Mouse (Mus musculus): Measurements from ENCODE around the gene Sdf2l1. TPM values are rescaled to one million over a fixed set of nuclear protein-coding genes. Genes with fewer than 3 reads are reported as not detected.

Sdf2l1 gene
- polyA plus RNA-seq, 1 experiment = 60.3 TPM

DNA sequence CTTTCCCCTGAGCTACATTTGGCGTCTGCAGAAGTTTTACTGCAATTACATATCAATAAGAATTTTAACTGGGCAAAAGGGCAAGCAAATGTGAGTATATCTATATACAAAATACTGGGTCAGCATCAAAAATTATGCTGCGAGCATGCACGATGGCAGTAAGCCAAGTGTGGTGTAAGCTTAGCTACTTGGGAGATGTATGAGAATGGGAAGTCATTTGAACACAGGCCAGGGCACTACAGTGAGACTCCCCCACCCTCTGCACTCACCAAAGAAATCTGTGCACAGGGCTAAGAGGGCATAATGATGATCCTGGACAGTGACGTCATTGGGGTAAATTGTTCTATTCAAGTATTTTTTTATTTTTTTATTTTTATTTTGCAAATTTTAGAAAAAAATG, 27.6 kb downstream of the Sdf2l1 start:
- no peak for DNase-seq
- TF ChIP-seq CTCF (IDR thresholded peaks at IDR 0.05; ENCODE audit: borderline replicate concordance, control insufficient read depth, extremely low read depth, insufficient read depth, low read length, poor library complexity) = no peak
- no peak for TF ChIP-seq POLR2A (IDR thresholded peaks at IDR 0.05; ENCODE audit: control insufficient read depth, extremely low read depth, insufficient read depth, low read length, poor library complexity)
- Histone ChIP-seq H3K36me3 (ENCODE audit: control insufficient read depth, insufficient read depth, low read length) (peaks cover 65% of the 10 kb centered on the region), H3K4me1 (replicated peaks; ENCODE audit: control insufficient read depth, insufficient read depth, low read length) (no peaks in the 10 kb centered on the region), H3K27me3 (ENCODE audit: control insufficient read depth, insufficient read depth, low read length) (no peaks in the 10 kb centered on the region), H3K27ac (ENCODE audit: control insufficient read depth, insufficient read depth, low read length) (no peak overlapping the region), H3K4me3 (ENCODE audit: control insufficient read depth, insufficient read depth, low read length) (no peak overlapping the region)
- 90% methylated on average over 4 of the region's 4 CpGs for WGBS

GRCm38 (mm10) chr16:17102630-17103220, 29.5 kb downstream of the Sdf2l1 start:
- no peak for TF ChIP-seq POLR2A (IDR thresholded peaks at IDR 0.05; ENCODE audit: control insufficient read depth, extremely low read depth, insufficient read depth, low read length, poor library complexity)
- WGBS = 88% methylated on average over 7 of the region's 7 CpGs
- DNase-seq = no peak
- H3K36me3 ChIP-seq (ENCODE audit: control insufficient read depth, insufficient read depth, low read length) = peaks cover 75% of the 10 kb centered on the region
- no peaks in the 10 kb centered on the region for H3K27me3 ChIP-seq (ENCODE audit: control insufficient read depth, insufficient read depth, low read length)
- no peak overlapping the region for H3K27ac ChIP-seq (ENCODE audit: control insufficient read depth, insufficient read depth, low read length)
- H3K4me1 ChIP-seq (replicated peaks; ENCODE audit: control insufficient read depth, insufficient read depth, low read length) = no peaks in the 10 kb centered on the region
- H3K4me3 ChIP-seq (ENCODE audit: control insufficient read depth, insufficient read depth, low read length) = no peak overlapping the region

DNA sequence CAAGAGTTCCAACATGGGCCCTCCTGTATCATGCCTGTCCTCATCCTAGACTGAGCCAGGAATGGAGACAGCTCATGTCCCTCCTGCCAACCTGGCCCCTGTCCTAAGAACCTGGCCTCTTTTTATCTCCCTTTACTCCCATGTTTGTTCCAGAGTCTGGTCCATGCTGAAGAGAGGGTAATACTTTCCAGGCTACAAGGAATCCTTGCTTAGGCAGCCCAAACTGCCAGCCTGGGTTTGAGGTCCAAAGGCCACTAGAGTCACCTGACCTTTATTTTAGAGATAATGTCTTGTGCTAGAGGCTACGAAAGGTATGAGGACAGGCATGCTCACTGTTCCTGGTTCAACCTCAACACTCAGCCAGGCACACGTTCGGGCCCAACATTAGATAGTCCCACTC, 35.2 kb downstream of the Sdf2l1 start:
- 98% methylated on average over 3 of the region's 3 CpGs for WGBS
- no peak for DNase-seq
- Histone ChIP-seq H3K4me1 (replicated peaks; ENCODE audit: control insufficient read depth, insufficient read depth, low read length) (no peaks in the 10 kb centered on the region), H3K4me3 (ENCODE audit: control insufficient read depth, insufficient read depth, low read length) (no peak overlapping the region), H3K27me3 (ENCODE audit: control insufficient read depth, insufficient read depth, low read length) (no peaks in the 10 kb centered on the region), H3K36me3 (ENCODE audit: control insufficient read depth, insufficient read depth, low read length) (peaks cover 83% of the 10 kb centered on the region), H3K27ac (ENCODE audit: control insufficient read depth, insufficient read depth, low read length) (no peak overlapping the region)
- TF ChIP-seq CTCF (IDR thresholded peaks at IDR 0.05; ENCODE audit: borderline replicate concordance, control insufficient read depth, extremely low read depth, insufficient read depth, low read length, poor library complexity) (no peak), POLR2A (IDR thresholded peaks at IDR 0.05; ENCODE audit: control insufficient read depth, extremely low read depth, insufficient read depth, low read length, poor library complexity) (no peak)

GRCm38 (mm10) chr16:17088346-17088745, 43.8 kb downstream of the Sdf2l1 start:
- Histone ChIP-seq H3K27ac (ENCODE audit: control insufficient read depth, insufficient read depth, low read length) (no peak overlapping the region), H3K36me3 (ENCODE audit: control insufficient read depth, insufficient read depth, low read length) (peaks cover 79% of the 10 kb centered on the region), H3K27me3 (ENCODE audit: control insufficient read depth, insufficient read depth, low read length) (no peaks in the 10 kb centered on the region), H3K4me1 (replicated peaks; ENCODE audit: control insufficient read depth, insufficient read depth, low read length) (no peaks in the 10 kb centered on the region), H3K4me3 (ENCODE audit: control insufficient read depth, insufficient read depth, low read length) (no peak overlapping the region)
- DNase-seq = no peak
- TF ChIP-seq POLR2A (IDR thresholded peaks at IDR 0.05; ENCODE audit: control insufficient read depth, extremely low read depth, insufficient read depth, low read length, poor library complexity) = no peak
- TF ChIP-seq CTCF (IDR thresholded peaks at IDR 0.05; ENCODE audit: borderline replicate concordance, control insufficient read depth, extremely low read depth, insufficient read depth, low read length, poor library complexity) = no peak
- WGBS = 97% methylated on average over 3 of the region's 3 CpGs

DNA sequence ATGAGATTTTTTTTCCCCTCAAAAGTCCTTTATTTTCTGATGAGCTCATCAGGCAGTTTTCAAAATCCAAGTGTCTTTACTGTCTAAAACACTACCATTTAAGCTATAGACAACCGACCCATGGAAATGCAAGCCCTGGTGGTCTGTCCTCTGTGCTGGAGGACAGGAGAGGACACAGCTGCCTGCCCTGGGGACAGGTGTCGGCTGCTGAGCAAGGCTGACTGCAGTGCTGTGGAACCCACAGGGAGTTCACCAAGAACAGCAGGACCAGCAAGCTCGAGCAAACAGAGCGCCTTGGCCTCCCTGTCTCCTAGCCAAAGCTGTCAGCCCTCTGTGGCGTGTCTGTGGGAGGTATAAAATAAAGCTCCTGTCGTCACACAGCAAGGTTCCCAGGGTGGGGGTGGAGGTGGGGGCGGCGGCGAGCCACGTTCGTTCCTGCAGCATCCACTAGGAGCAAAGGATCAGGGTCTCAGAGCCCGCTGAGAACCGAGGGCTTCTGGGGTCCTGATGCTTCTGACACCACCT, 45.5 kb downstream of the Sdf2l1 start:
- no peak for DNase-seq
- H3K27ac ChIP-seq (ENCODE audit: control insufficient read depth, insufficient read depth, low read length) = no peak overlapping the region
- H3K27me3 ChIP-seq (ENCODE audit: control insufficient read depth, insufficient read depth, low read length) = no peaks in the 10 kb centered on the region
- H3K36me3 ChIP-seq (ENCODE audit: control insufficient read depth, insufficient read depth, low read length) = peaks cover 63% of the 10 kb centered on the region
- no peak for TF ChIP-seq CTCF (IDR thresholded peaks at IDR 0.05; ENCODE audit: borderline replicate concordance, control insufficient read depth, extremely low read depth, insufficient read depth, low read length, poor library complexity)
- no peak for TF ChIP-seq POLR2A (IDR thresholded peaks at IDR 0.05; ENCODE audit: control insufficient read depth, extremely low read depth, insufficient read depth, low read length, poor library complexity)
- 95% methylated on average over 13 of the region's 13 CpGs for WGBS
- no peak overlapping the region for H3K4me3 ChIP-seq (ENCODE audit: control insufficient read depth, insufficient read depth, low read length)
- no peaks in the 10 kb centered on the region for H3K4me1 ChIP-seq (replicated peaks; ENCODE audit: control insufficient read depth, insufficient read depth, low read length)

GRCm38 (mm10) chr16:17086241-17086640, 45.9 kb downstream of the Sdf2l1 start:
- H3K4me3 ChIP-seq (ENCODE audit: control insufficient read depth, insufficient read depth, low read length) = no peak overlapping the region
- 97% methylated on average over 3 of the region's 3 CpGs for WGBS
- H3K36me3 ChIP-seq (ENCODE audit: control insufficient read depth, insufficient read depth, low read length) = peaks cover 58% of the 10 kb centered on the region
- no peaks in the 10 kb centered on the region for H3K27me3 ChIP-seq (ENCODE audit: control insufficient read depth, insufficient read depth, low read length)
- DNase-seq = no peak
- no peak overlapping the region for H3K27ac ChIP-seq (ENCODE audit: control insufficient read depth, insufficient read depth, low read length)
- H3K4me1 ChIP-seq (replicated peaks; ENCODE audit: control insufficient read depth, insufficient read depth, low read length) = no peaks in the 10 kb centered on the region
- no peak for TF ChIP-seq CTCF (IDR thresholded peaks at IDR 0.05; ENCODE audit: borderline replicate concordance, control insufficient read depth, extremely low read depth, insufficient read depth, low read length, poor library complexity)
- TF ChIP-seq POLR2A (IDR thresholded peaks at IDR 0.05; ENCODE audit: control insufficient read depth, extremely low read depth, insufficient read depth, low read length, poor library complexity) = no peak

GRCm38 (mm10) chr16:17085636-17086035, 46.5 kb downstream of the Sdf2l1 start:
- Histone ChIP-seq H3K4me1 (replicated peaks; ENCODE audit: control insufficient read depth, insufficient read depth, low read length) (no peaks in the 10 kb centered on the region), H3K36me3 (ENCODE audit: control insufficient read depth, insufficient read depth, low read length) (peaks cover 52% of the 10 kb centered on the region), H3K4me3 (ENCODE audit: control insufficient read depth, insufficient read depth, low read length) (no peak overlapping the region), H3K27ac (ENCODE audit: control insufficient read depth, insufficient read depth, low read length) (no peak overlapping the region), H3K27me3 (ENCODE audit: control insufficient read depth, insufficient read depth, low read length) (no peaks in the 10 kb centered on the region)
- 95% methylated on average over 4 of the region's 4 CpGs for WGBS
- DNase-seq = no peak
- no peak for TF ChIP-seq POLR2A (IDR thresholded peaks at IDR 0.05; ENCODE audit: control insufficient read depth, extremely low read depth, insufficient read depth, low read length, poor library complexity)
- TF ChIP-seq CTCF (IDR thresholded peaks at IDR 0.05; ENCODE audit: borderline replicate concordance, control insufficient read depth, extremely low read depth, insufficient read depth, low read length, poor library complexity) = no peak

Data from thymus, adult 2 months (tissue).